Mouse (Mus musculus) heart, postnatal 4 days (tissue): ENCODE measurements at regions not wholly inside any gene's neighbourhood (a gene's known extent, or its start where the extent isn't known, plus 50 kb on each side); places are given as distances from the start of the nearest gene placed in this dataset.

ENCODE experiments used
- DNase-seq: peaks from one replicate; pipeline ENCODE4 v3.0.0; 2021

DNA sequence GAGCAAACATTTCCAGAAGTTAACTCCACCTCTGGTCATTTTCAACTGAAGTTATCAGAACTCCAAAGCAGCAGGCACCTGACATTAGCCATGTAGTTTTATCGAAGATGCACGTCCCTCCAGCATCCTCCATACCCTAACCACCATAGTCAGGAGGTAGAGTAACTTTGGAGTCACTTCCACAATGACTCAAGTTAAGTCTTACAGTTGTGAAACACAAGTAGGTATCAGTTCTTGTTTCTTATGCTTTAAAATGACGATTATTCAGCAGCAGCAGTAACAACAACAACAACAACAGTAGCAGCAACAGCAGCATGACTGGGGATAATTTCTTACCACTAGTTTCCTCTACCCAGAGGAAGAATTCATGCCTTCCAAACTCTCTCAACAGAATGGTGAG is 51.3 kb upstream of the Tank start:
- DNase-seq, result no peak

DNA sequence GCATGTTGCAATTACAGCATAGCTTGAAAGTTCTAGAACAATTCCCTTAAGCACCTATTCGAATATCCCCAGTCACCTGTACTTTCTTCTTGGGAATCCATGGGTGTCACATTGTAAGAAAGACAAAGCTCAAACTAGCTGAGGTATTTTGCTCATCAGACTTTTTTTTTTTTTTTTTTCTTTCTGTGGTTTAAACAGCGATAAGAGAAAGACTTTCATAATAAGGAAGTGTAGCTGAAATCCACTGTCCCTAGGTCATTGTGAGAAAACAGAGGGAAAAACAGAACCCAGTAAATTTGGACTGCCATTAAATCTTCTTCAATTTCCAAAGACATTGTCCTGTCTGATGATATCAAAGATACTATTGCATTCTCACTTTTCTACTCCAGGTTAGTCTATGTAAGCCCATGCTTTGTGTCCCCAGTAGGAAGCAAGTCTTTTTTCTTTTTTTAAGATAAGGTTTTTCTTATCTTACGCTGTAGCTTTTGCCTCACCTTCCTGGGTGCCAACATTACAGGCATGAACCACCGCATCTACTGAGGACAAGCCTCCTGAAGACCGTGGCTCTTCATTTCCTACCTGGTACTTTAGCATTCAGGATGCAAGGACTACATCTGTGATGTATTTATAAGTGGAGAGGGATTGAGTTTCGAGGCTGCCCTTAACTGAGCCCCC is 54.2 kb upstream of the Tank start:
- DNase-seq, result no peak

DNA sequence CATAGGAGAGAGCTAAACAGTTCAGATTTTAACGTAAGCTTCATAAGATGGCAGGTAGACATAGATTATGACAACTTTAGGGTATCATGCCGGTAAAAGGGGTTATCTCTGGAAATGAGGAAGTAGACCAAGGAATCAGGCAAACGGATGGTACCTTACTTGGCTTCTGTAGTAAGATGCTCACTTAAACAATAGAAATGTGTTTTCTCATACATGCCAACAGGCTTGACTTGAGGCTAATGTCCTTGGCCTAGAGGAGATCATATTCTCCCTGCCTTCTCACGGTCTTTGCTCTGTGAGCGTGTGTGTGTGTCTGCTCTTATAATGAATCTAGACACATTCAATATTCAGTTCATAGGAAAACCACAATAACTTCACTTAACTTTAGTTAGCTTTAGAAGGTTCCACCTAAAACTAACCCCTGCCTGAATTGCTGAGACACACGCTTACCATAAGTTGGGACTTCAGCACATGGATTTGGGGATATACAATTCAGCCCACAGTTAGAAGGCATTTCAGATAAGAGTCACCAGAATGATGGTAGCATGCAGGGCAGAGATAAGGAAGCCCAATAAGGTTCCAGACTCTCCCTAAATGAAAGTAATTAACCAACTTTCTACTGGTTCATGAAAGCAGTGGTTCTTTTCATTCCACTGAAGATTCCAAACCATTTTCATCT is 63.8 kb upstream of the Tank start:
- DNase-seq, result no peak

DNA sequence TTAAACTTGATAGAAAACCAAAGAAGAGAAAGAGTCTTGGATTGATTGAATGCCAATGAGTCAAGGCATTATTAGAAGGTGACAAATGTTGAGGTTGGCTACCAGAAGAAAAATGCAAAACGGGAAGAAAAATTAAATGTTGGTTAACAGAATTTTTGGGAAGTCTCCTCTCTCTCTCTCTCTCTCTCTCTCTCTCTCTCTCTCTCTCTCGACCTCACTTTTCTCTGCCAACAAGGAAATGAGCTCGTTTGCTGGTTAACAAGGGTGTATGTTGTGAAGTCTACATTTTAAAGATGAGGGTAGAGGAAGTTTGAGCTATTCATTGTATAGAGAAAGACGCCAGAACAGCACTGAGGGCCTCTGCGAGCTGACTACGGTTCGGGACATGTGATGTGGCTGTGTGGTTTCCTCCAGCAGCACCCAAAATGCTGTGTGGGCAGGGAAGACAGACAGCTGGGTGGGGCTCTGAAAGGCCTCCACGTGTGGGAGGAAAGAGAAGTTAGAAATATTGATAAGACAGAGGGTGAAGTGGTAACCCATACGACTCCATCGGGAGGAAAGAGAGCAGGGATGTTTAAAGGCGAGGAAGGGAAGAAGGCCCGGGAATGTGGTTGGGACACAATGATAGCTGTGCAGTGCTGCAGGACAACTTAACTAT is 64.5 kb upstream of the Tank start:
- DNase-seq, result no peak

DNA sequence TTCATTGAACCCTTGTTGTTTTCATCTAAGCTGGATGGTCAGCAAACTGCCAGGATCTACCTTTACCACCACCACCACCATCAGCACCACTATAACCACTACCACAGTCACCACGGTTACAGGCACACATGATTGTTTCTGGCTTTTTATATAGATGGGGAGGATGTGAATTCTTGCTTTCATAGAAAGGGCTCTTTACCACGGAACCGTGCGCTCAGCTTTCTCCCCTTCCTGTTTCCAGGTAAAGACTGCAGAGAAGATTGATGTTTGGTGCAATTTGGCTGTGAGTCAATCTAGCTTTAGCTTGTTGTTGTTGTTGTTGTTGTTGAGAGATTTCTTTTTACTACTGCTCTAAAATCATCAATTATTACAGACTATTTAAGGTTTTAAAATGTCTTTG is 74.8 kb upstream of the Tank start:
- DNase-seq, result no peak

DNA sequence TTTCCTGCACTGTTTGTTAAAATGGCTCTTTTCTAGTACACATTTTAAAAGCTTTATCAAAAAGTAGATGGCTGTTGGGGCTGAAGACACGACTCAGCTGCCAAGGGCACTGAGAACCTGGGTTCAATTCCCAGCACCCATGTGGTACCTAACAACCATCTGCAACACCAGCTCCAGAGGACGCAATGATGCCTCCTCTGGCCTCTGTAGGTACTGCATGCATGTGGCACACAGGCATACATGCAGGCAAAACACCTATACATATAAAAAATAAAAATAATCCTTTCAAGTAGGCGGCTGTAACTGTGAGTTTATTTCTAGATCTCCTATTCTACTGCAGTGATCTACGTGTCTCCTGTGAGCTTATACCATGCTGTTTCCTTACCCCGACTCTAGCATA is 76.5 kb upstream of the Tank start:
- no peak for DNase-seq

DNA sequence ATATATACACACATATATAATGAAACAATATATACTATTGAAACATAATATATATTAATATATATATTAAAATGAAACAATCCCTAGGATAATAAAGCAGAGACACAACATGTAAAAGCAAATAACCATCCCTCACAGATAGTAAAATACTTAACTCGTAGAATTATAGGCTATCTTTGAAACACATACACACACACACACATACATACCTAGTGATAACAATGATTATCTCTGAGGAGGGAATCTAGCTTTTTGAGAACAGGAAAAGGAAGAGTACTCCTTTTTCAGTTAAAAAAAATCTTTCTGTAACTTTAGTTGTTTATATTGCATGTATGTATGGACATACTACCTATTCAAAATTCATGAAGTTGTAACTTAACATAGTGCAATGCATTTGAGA is 79.1 kb upstream of the Tank start:
- no peak for DNase-seq

DNA sequence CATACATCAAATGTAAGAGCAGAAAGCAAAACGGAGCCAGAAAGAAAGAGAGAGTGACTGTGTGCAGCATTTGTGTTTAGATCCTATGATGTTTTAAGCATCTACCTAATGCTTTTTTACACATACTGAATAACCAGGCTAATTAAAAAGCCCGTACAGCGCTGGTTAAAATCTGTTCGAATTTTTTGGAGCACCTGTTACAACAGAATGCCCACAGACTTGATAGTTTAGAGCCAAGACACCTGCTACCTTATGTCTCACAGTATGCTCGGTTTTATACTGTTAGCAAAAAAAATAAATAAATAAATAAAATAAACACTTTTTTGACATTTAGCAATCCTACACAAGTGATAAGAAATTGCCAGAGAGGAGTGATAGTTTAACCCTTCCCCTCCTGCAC is 80.5 kb upstream of the Tank start:
- no peak for DNase-seq

DNA sequence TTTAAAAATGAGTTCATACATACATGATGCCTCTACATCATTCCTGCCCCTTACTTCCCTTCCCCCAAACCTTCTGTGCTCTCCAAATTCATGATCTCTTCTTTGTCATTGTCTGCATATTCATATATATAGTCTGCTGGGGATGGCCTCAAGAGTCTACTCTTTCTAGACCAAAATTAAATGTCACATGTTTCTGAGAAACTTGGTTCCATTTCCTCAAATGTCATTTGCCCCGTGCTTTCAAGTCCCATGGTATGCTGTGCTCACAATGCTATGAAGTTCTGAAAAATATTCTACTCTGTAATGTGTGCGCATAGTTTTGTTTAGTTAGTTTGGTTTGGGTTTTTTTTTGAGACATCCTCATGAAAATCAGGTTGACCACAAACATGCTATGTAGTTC is 81.4 kb upstream of the Tank start:
- DNase-seq, result no peak

DNA sequence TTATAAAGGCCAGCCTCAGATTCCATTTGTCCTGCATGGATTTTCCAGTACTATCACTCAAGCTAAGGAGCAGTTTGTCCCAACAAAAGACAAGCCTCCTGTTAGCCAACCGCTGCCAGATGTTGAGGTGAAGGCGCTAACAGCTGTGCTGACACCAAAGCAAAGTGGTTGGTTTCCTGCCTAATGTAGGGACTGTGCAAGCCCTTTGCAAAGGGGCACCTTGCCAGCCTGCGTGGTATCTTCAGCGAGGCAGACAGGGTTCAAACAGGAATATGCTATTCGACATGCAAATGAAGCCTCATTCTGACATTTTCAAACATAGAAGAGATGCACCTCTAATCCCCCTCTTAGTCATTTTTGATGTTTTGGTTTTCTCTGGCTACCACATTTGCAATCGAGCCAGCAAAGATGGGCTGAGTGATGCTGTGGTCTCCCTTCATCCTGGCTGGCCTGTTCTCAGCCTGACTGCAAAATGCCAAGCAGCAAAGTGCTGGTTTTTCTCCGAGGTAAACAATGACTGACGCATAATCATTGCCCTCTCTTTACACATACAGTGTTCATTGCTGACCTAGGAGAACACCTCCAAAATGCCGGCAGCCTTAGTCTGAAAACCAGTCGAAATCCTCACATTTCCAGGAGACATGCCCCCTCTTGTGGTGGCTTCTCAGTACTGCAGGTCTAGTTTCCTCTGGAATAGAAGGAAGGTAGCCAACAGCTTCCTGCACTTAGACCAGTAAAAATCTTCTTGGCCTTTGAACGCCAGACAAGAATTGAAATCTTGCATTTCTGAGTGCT is 84.3 kb upstream of the Tank start:
- peak; percentile 88 for DNase-seq

DNA sequence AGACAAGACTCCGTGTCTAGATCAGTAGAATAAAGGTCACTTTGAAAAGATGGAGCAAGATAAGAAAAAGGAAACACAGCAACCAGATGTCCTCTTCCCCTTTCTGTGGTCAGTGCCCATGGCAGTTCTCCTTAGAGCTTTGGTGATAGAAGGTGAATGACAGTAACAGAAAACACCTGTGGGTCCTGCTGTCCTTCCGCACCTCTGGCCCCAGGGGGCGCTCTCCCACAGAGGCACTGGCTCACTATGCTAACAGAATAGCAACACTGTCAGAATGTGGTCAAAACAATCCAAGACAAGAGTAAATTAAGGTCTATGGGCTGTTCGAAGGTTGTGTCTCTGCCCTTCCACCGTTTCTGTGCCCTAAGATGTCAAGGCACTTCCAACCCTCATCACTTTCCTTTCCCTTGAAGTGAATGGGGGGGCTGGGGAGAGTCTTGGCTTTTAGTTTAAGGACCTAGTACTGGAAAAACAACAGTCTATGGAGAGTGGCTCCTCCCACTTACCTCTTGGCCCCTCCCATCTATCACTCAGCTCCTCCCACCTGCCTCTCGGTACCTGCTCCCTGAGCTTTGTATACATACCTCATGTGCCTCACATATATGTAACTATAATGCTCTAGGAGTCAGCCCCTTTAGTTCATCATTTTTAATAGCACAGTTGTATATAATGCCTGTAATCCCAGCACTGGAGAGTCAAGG is 86.2 kb upstream of the Tank start:
- DNase-seq, result peak; percentile 36

DNA sequence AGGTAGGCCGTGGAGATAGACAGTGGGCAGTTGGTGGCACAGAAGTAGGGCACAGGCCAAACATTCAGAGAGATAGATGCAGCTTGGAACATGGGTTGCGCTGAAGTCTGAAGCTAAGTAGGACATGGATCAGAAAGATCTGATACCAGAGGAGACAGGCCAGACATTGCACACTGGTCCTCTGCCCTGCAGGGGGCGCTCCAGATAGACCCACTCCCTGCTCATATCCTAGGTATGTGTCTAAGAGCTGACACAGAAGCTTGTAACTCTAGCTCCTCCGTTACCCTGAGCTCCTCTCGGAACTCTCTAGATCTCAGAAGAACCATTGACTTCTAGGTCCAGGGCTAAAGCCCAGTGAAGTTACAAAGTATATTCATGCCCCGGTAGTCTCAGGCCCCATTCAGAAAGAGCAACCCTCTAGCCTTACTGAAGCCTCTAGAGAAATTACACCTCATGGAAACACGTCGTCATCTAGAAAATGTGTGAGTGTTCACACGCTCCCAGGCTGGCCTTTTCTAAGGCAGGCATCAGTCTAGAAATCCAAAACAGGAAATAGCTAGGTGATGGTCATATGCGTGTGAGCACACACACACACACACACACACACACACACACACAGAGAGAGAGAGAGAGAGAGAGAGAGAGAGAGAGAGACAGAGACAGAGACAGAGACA is 87.8 kb upstream of the Tank start:
- DNase-seq, result no peak

DNA sequence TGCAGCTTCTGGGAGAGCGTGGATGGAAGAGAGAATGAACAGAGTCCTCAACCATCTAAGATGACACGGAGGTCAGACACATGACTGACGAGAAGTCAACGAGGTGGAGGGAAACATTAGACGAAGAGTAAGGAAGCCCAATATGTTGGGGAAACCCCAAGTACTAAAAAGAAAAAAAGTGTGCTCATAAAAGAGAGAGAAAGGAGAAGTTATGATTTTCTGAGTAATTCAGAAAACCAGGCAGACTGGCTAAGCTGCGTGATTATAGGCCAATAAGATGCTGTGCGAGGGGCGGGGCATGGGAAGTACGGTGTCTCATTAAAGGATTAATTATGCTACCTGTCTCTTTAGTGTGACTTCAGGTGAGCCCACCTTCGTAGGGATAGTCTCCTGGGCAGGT is 88.6 kb upstream of the Tank start:
- no peak for DNase-seq

DNA sequence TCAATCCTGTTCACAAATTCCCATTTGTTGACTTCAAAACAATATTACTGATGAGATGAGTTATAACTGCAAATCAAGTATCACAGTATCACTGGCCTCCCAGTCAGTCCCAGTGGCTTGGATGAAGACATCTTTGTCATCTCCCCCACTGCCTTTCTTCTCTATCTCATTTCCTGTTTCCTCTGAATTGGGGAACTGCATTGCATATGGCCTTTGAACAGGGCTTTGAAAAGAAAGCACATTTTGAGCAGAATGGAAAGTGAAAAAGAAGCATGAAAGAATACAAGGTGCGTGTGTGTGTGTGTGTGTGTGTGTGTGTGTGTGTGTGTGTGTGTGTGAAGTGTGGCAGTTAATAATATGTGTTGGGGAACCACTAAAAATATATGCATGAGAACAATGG is 94.6 kb upstream of the Tank start:
- DNase-seq, result no peak

DNA sequence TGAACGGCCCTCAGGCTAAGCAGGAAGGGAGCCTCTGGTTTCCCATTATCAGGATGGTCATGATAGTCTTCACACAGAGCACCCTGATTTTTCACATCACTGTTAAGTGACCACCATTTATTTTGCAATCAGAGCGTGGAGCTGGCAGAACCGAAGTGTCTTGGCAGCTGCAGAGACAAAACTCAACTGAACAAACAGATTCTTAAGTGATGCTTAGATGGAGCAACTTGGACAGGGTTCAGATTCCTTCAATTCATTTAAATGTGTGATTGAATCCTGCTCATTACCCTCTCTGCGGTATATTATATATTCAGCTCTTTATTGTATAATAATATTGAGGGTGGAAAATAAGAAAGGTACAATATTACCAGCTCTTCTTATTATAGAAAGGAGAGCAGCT is 101.7 kb upstream of the Tank start:
- DNase-seq, result no peak

DNA sequence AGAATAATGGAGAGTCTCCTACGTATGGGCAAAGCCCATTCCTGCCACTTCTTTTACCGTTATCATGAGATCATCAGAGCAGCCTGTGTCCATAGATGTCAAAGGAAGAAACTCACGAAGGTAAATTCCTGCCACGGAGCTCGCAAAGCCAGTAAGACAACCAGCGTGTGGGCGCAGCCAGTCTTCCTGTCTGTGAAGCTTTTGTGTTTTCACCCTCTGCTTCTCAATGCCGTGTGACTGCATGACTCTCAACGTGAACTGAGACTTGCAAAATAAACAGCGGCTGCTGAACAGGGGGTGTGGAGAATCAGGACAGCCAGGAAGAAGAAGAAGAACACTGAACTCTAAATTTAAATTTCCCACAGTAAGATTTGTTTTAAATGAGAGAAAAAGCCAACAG is 103.8 kb upstream of the Tank start:
- no peak for DNase-seq

DNA sequence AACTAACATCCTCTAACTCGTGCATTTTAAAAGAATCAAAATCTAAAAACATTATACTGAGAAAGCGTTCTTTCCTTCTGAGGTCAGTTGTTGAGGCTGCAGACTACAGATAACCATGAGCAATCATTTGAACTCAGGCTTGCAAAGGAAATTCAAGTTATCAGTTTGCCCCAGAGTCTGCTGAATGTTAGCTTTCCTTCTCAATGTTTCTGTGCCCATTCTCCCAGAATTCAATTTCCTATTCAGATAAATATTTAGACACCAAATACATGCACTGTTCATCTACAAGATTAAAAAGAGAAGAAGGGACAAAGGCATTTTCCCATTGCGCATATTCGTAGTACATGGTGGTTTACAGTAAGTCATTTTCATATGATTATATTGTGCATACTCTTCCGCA is 107.9 kb upstream of the Tank start:
- DNase-seq, result no peak

DNA sequence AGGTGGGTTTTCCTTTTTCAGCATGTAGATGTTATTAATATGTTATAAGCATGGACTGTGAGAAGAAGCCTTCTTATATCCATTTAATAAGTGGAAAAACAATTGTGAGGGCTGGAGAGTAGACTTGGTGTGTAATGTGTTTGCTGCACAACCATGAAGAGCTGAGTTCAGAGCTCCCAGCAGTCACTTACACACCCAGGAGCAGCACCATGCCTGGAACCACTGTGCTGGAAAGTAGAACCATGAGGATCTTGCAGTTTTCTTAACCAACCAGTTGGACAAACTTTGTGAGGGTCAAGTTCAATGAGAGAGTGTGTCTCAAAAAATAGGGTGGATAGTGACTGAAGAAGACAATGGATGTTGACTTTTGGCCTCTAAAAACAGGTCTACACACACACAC is 108.3 kb upstream of the Tank start:
- DNase-seq, result no peak

DNA sequence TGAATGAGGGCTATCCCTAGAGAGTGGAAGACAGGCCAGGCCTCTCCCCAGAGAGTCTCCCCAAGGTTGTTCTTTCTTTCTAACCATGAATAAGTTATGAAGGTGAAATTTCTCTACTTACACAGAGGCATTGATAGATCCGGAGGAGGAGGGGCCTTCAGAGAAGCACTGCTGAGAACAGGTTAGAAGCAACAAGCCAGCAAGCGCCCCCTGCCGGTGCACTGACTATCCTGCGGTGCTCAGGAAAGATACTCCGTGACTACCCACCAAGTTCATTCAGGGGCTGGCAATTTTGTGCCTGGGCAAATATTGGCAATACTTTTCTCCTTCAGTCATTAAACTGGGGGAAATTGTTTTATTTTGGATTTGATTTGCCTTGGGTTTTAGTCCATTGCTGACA is 122.5 kb upstream of the Tank start:
- peak; percentile 72 for DNase-seq

DNA sequence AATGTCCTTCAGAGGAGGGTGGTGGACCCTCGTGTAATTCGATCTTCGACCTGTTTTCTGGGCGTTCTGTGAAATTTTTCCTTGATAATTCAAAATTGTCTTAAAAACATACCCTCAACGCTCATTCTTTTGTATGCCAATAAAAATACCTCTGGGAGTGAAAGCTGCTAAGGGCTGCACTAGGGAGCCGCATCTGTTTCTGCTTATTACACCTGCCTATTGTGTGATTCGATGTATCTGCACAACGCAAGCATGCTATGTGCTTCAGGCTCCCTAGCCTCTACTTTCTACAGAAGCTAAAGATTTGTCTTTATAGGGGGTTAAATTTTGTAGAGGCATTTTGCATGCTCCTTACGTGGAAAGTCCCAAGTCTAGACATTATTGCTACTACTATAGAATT is 123.7 kb upstream of the Tank start:
- no peak for DNase-seq

DNA sequence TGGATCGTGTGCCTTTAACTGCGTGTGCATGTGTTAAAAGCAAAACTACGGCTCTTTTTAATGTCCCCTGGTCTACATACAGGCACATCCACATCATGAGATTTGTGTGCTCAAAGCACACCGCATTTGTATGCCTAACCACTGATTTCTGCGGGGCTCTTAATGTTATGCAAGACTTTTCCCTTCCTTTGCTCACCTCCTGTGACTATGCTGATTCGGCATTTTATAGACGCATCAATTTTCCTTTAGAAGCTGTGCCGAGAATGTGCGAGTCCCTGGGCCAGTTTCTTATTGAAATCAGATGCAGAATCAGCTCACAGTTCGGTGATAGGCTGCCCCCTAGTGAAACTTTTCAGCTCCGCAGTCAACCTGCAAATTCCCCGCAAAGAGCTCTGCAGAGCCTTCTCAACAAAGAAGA is 124.1 kb upstream of the Tank start:
- DNase-seq, result peak; percentile 92
